Mouse (Mus musculus): Measurements from ENCODE around the gene Rap2a. TPM values are rescaled to one million over a fixed set of nuclear protein-coding genes. Genes with fewer than 3 reads are reported as not detected.

Gene Rap2a
- polyA plus RNA-seq, 1 experiment from 2014 or later: 14.5 TPM

DNA sequence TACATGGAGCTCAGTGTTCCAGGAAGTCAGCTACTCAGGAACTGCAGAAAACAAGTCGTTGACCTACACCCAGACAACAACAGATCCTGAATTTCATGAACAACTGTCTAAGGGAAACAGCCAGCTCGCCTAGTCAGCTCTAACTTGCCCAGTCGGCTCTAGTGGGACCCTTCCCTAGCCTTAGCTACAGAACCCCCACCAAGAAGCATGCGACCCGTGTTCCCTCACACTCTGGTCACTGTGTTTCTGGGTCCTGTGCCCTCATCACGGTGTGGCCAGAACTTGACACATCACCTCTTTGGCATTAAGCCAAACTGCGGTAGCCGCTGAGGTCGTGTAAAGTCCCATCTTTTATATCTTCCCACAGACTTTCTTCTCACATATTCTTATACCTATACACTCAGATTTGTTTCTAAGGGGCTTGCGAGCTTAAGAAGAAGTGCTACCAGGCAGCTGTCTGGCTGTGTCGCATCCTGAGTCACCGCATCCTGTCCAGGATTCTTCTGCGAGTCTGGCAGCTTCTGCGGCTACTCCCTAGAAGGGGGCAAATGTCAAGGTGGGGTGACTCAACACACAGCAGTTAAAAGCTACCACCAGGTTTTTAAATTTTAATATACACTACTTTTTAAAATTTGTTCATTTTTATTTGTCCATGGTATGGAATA, 9.0 kb upstream of the Rap2a start:
- WGBS: 85% methylated on average over 14 of the region's 14 CpGs
- H3K4me3 ChIP-seq (replicated peaks): no peak overlapping the region
- no peak for ATAC-seq (ENCODE audit: insufficient number of reproducible peaks, insufficient read depth, low FRiP score, low TSS enrichment, low read depth)

DNA sequence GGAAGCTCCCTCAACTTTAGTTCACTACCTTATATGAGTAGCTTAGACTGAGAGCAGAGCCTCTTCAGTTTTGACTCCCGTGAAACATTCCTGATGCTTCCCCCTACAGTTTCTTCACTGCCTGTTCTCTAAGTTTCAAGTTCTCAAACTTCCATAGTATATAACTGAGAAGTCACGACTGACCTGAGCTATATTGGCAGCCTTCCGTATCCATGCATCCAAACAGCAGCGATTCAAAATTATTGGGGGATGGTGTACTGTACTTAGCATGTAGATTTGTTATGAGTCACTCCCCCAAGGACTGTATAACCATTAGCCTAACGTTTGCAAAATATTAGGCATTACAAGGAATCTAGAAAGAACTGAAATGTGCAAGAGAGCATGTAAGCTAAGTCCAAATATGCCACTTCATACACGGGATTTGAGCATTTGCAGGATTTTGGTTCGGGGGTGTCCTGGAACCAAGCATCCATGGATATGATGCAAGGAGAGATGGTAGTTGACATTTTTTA, 2.0 kb upstream of the Rap2a start:
- Histone ChIP-seq H3K4me1 (replicated peaks) (peaks cover 11% of the 10 kb centered on the region), H3K4me2 (peak overlapping the region; percentile 77), H3K27me3 (no peaks in the 10 kb centered on the region), H3K4me3 (replicated peaks) (peak overlapping the region; percentile 71), H3K9me3 (no peaks in the 10 kb centered on the region), H3K9ac (replicated peaks) (no peak overlapping the region), H3K36me3 (no peaks in the 10 kb centered on the region), H3K27ac (no peak overlapping the region)
- ATAC-seq (ENCODE audit: insufficient number of reproducible peaks, insufficient read depth, low FRiP score, low TSS enrichment, low read depth): no peak
- WGBS: 69% methylated on average over 7 of the region's 7 CpGs

More for the DNA sequence above, 9.0 kb upstream of the Rap2a start:
- H3K4me2 ChIP-seq: no peak overlapping the region
- no peaks in the 10 kb centered on the region for H3K27me3 ChIP-seq
- H3K9ac ChIP-seq (replicated peaks): no peak overlapping the region
- no peak overlapping the region for H3K27ac ChIP-seq
- H3K9me3 ChIP-seq: no peaks in the 10 kb centered on the region
- no peaks in the 10 kb centered on the region for H3K4me1 ChIP-seq (replicated peaks)
- no peaks in the 10 kb centered on the region for H3K36me3 ChIP-seq

DNA sequence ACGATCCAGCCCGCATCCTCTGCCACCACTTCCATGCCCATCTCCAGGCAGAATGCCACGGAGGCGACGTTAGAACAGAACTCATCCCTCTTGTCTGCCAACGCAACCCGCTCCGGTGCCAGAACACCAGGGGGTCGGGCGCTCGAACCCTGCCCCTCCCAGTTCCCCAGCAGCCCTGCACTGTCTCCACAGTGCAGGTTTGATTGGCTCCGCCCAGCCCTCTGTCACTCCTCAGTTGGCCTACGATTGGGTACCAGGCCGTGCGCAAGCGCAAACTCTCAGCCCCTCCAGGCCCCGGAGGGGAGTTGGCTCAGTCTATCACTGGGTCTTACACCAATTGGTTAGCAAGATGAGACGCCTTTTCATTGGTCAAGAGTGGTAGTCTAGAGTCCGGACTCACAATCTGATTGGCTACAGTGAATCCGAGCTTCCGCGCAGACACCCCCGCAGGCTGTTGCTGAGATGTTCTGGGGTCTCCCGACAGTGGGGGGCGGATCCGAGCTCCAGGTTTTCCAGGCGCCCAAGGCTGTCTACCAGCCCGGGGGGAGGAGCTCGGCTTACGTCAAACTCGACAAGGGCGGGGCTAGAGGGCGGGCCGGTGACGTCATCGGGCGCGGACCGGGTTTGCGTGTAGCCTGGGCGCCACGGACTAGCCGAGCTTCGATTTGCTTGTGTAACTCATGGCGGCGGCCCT, 809 bp upstream of the Rap2a start:
- Histone ChIP-seq H3K27me3 (no peaks in the 10 kb centered on the region), H3K36me3 (0 out of 2 replicates have a peak, but pooled peaks cover 3% of the 10 kb centered on the region), H3K9me3 (no peaks in the 10 kb centered on the region), H3K9ac (replicated peaks) (peak overlapping the region; percentile 82), H3K4me2 (peak overlapping the region; percentile 77), H3K4me3 (replicated peaks) (peak overlapping the region; percentile 71), H3K27ac (peak overlapping the region; percentile 89), H3K4me1 (replicated peaks) (peaks cover 11% of the 10 kb centered on the region)
- WGBS: under 1% methylated on average over 46 of the region's 46 CpGs
- ATAC-seq (ENCODE audit: insufficient number of reproducible peaks, insufficient read depth, low FRiP score, low TSS enrichment, low read depth): peak; percentile 97

DNA sequence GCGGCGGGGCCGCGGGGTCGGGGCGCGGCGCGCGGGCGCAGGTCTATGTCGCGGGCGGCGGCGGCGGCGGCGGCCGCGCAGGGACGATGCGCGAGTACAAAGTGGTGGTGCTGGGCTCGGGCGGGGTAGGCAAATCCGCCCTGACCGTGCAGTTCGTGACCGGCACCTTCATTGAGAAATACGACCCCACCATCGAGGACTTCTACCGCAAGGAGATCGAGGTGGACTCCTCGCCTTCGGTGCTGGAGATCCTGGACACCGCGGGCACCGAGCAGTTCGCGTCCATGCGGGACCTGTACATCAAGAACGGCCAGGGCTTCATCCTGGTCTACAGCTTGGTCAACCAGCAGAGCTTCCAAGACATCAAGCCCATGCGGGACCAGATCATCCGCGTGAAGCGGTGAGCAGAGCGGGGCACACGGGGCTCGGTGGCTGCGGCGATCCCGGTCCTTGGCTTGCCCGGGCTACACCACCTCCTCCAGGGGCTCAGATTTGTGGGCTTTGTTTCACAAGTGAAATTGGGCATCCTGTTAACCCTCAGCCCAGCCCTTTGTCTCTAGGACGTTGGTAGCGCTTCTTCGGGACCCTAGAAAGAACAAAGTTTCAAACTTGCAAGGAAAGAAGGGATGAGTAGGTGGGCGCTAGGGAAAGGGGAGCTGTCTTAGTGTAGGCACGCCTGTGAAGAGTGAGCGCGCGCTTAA, 547 bp downstream of the Rap2a start:
- H3K4me3 ChIP-seq (replicated peaks): peak overlapping the region; percentile 71
- no peaks in the 10 kb centered on the region for H3K27me3 ChIP-seq
- under 1% methylated on average over 60 of the region's 62 CpGs for WGBS
- H3K27ac ChIP-seq: peak overlapping the region; percentile 91
- H3K4me2 ChIP-seq: peak overlapping the region; percentile 77
- H3K9ac ChIP-seq (replicated peaks): peak overlapping the region; percentile 82
- ATAC-seq (ENCODE audit: insufficient number of reproducible peaks, insufficient read depth, low FRiP score, low TSS enrichment, low read depth): no peak
- no peaks in the 10 kb centered on the region for H3K9me3 ChIP-seq
- peaks cover 11% of the 10 kb centered on the region for H3K4me1 ChIP-seq (replicated peaks)
- H3K36me3 ChIP-seq: 0 out of 2 replicates have a peak, but pooled peaks cover 7% of the 10 kb centered on the region

DNA sequence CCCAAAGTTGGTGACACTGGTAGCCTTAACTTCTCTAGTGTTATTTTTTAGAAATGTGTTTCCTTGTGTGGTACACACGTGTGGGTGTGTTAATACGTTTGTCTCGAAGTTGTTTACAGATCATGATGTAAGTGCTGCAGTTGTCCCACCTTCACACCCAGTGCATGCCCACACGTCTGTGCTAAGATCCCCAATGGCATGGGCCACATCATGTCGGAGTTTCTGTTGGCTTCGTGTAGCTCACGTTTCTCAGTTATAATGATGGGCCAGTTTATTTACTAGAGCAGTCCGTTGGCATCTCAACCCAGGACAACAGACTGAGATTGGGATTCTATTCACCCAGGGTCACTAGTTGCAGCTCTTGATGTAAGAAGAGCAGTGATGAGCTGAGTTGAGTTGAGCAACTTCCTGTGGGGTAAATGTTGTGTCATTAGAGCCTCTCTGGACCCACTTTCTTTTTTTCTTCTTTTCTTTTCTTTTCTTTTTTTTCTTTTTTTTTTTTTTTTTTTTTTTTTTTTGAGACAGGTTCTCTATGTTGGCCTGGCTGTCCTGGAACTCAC, 2.2 kb downstream of the Rap2a start:
- Histone ChIP-seq H3K9me3 (no peaks in the 10 kb centered on the region), H3K9ac (replicated peaks) (no peak overlapping the region), H3K4me2 (no peak overlapping the region), H3K27ac (no peak overlapping the region), H3K27me3 (no peaks in the 10 kb centered on the region), H3K4me3 (replicated peaks) (no peak overlapping the region), H3K4me1 (replicated peaks) (peaks cover 11% of the 10 kb centered on the region), H3K36me3 (0 out of 2 replicates have a peak, but pooled peaks cover 7% of the 10 kb centered on the region)
- WGBS: 79% methylated on average over 8 of the region's 8 CpGs
- ATAC-seq (ENCODE audit: insufficient number of reproducible peaks, insufficient read depth, low FRiP score, low TSS enrichment, low read depth): no peak

DNA sequence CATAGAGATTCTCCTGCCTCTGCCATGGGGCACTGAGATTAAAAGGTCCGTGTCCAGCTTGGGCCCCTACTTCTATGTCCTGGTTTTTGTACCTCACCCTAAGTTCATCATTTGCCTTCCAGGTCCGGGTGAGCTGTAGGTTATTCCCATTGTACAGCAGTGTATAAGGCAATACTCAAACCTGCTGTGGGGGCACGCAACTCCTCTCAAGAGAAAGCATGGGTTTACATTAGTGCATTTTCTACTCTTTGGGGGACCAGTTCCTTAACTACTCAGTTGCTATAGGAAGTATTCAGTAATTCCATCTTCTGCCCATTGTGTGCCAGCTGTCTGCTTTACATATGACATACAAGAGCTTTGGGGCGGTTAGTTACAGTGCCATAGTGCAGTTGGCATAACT, 2.7 kb downstream of the Rap2a start:
- no peak overlapping the region for H3K27ac ChIP-seq
- H3K4me3 ChIP-seq (replicated peaks): no peak overlapping the region
- no peaks in the 10 kb centered on the region for H3K9me3 ChIP-seq
- ATAC-seq (ENCODE audit: insufficient number of reproducible peaks, insufficient read depth, low FRiP score, low TSS enrichment, low read depth): no peak
- peaks cover 11% of the 10 kb centered on the region for H3K4me1 ChIP-seq (replicated peaks)
- WGBS: 93% methylated on average over 4 of the region's 4 CpGs
- H3K4me2 ChIP-seq: no peak overlapping the region
- H3K9ac ChIP-seq (replicated peaks): no peak overlapping the region
- 0 out of 2 replicates have a peak, but pooled peaks cover 7% of the 10 kb centered on the region for H3K36me3 ChIP-seq
- H3K27me3 ChIP-seq: no peaks in the 10 kb centered on the region

DNA sequence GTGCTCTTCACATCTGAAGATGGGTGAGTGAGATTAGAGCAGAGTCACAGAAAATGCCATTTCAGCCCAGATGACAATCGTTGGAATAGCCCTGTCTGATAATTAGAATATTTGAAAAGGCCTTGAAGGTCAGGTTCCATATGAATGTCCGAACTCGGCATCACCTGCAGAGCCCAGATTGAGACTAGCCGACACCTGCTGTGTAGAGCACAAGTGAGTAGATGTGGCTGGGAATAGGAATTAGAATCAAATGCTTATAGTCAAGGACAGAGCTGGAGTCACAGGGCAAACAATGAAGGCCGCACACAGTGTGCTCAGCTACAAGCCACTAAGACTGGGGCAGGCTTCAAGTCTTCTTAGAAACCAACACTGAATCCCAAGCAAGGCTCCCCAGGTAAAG, 6.3 kb downstream of the Rap2a start:
- H3K27me3 ChIP-seq: no peaks in the 10 kb centered on the region
- no peak overlapping the region for H3K4me3 ChIP-seq (replicated peaks)
- H3K4me1 ChIP-seq (replicated peaks): peaks cover 12% of the 10 kb centered on the region
- 0 out of 2 replicates have a peak, but pooled peaks cover 7% of the 10 kb centered on the region for H3K36me3 ChIP-seq
- no peak for ATAC-seq (ENCODE audit: insufficient number of reproducible peaks, insufficient read depth, low FRiP score, low TSS enrichment, low read depth)
- no peak overlapping the region for H3K4me2 ChIP-seq
- H3K9ac ChIP-seq (replicated peaks): no peak overlapping the region
- H3K9me3 ChIP-seq: no peaks in the 10 kb centered on the region
- no peak overlapping the region for H3K27ac ChIP-seq
- WGBS: 90% methylated on average over 5 of the region's 5 CpGs

DNA sequence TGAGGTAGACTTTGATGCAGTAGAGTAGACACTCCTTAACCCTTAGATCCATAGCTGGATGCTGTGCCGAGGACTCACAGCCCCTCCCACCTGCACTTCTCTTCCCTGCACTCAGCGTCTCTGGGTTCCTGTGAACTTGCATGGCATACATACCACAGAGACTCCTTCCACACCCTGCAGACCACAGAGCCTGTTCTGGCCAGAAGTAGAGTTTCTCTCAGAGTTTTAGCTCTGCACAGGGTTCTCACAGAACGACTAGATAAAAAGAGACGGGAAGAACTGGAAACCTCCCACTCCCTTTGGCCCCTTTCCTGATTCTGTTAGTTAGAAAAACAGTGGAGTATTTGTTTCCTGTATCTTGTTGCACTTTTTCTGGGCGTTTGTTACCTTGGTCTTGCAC, 18.0 kb downstream of the Rap2a start:
- Histone ChIP-seq H3K4me1 (replicated peaks) (peaks cover 4% of the 10 kb centered on the region; the same call in 1 of the 2 replicates), H3K27ac (no peak overlapping the region), H3K4me3 (replicated peaks) (no peak overlapping the region), H3K27me3 (no peaks in the 10 kb centered on the region), H3K4me2 (no peak overlapping the region), H3K9ac (replicated peaks) (no peak overlapping the region), H3K9me3 (no peaks in the 10 kb centered on the region), H3K36me3 (no peaks in the 10 kb centered on the region)
- ATAC-seq (ENCODE audit: insufficient number of reproducible peaks, insufficient read depth, low FRiP score, low TSS enrichment, low read depth): no peak
- WGBS: 74% methylated on average over 5 of the region's 5 CpGs

DNA sequence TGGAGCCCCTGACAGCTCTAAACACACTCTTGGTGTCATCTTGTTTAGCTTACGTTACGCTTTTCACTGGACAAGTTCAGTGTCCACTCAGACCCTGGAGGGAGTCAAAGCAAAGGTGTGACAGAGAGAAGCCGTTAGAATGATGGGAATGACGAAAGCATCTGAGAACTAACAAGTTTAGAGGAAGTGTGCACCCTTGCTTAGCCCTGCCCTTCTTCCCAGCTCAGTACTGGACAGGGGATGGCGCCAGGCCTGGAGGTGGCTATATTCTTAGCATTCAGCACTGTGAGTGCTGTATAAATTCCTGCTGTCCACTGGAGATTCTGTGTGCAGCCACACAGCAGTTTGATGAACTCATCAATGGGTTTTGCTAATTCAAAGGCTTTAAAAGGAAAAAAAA, 18.6 kb downstream of the Rap2a start:
- Histone ChIP-seq H3K27ac (no peak overlapping the region), H3K4me3 (replicated peaks) (no peak overlapping the region), H3K9ac (replicated peaks) (no peak overlapping the region), H3K9me3 (no peaks in the 10 kb centered on the region), H3K4me1 (replicated peaks) (peaks cover 4% of the 10 kb centered on the region; the same call in 1 of the 2 replicates), H3K27me3 (no peaks in the 10 kb centered on the region), H3K4me2 (no peak overlapping the region), H3K36me3 (no peaks in the 10 kb centered on the region)
- no peak for ATAC-seq (ENCODE audit: insufficient number of reproducible peaks, insufficient read depth, low FRiP score, low TSS enrichment, low read depth)
- WGBS: 82% methylated on average over 5 of the region's 5 CpGs

DNA sequence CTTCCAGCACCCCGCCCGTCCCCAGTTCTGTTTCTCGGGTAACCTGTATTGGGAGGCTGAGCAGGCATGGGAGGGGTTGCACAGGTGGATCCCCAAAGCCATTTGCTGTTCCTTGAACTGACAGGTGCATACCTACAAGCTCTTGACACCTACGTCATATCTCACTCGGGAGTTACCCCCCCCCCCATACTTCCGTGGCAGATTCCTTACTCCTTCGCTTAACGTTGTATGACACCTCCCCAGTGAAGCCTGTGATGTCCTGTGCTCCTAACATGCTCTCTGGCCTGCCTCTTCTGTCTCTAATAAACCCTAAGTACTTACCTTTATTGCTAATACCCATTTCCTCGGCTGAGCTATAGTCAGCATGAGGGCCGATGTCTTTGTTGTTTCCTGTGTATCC, 20.9 kb downstream of the Rap2a start:
- H3K36me3 ChIP-seq: peaks cover 5% of the 10 kb centered on the region; the same call in 1 of the 2 replicates
- H3K4me3 ChIP-seq (replicated peaks): no peak overlapping the region
- no peaks in the 10 kb centered on the region for H3K27me3 ChIP-seq
- 92% methylated on average over 10 of the region's 10 CpGs for WGBS
- no peak overlapping the region for H3K27ac ChIP-seq
- H3K4me2 ChIP-seq: no peak overlapping the region
- no peak overlapping the region for H3K9ac ChIP-seq (replicated peaks)
- no peak for ATAC-seq (ENCODE audit: insufficient number of reproducible peaks, insufficient read depth, low FRiP score, low TSS enrichment, low read depth)
- peaks cover 4% of the 10 kb centered on the region; the same call in 1 of the 2 replicates for H3K4me1 ChIP-seq (replicated peaks)
- no peaks in the 10 kb centered on the region for H3K9me3 ChIP-seq

DNA sequence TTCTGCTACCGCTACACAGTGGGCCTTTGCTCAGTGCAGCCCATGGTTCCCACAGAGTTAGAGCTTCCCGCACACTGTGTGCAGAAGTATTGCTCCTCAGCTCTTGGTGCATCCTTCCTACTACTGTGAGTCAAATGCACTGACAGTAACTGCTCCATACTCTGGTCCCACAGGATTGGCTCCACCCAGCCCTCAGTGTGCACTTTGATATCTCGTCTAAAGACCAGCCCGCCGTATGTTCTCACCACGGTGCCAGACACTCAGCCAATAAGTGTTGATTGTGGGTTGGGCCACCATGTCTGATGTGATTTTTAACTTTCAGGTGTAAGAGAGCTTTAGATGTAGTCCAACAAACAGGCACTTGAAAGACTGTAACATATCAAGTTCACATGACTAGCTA, 21.4 kb downstream of the Rap2a start:
- 93% methylated on average over 6 of the region's 6 CpGs for WGBS
- no peaks in the 10 kb centered on the region for H3K9me3 ChIP-seq
- H3K4me2 ChIP-seq: no peak overlapping the region
- no peaks in the 10 kb centered on the region for H3K27me3 ChIP-seq
- H3K4me3 ChIP-seq (replicated peaks): no peak overlapping the region
- no peak for ATAC-seq (ENCODE audit: insufficient number of reproducible peaks, insufficient read depth, low FRiP score, low TSS enrichment, low read depth)
- peaks cover 10% of the 10 kb centered on the region; the same call in 1 of the 2 replicates for H3K36me3 ChIP-seq
- no peak overlapping the region for H3K27ac ChIP-seq
- H3K9ac ChIP-seq (replicated peaks): no peak overlapping the region
- H3K4me1 ChIP-seq (replicated peaks): peaks cover 4% of the 10 kb centered on the region; the same call in 1 of the 2 replicates
